Mouse (Mus musculus) hindbrain, embryonic 11.5 days (tissue): ENCODE measurements around the gene Ap1g1. TPM values are rescaled to one million over a fixed set of nuclear protein-coding genes. Genes with fewer than 3 reads are reported as not detected.
"Not testable (repeated sequence)": the region's sequence is repeated elsewhere in the genome, so short reads cannot be mapped to it uniquely, and the experiment has no call there.

Source experiments
- ATAC-seq: fragments of 200-750 bp; cut with Nextera tagmentation; 2 replicates; pipeline ENCODE4 v1.8.0; 2017; ENCODE audit warnings: mild to moderate bottlenecking, moderate TSS enrichment, moderate library complexity; ENCODE audit not compliant: low FRiP score
- DNase-seq: peaks from one replicate; pipeline ENCODE4 v3.0.0-alpha.2; 2015; ENCODE audit warnings: low spot score
- H3K27ac ChIP-seq: fragments of 300-500 bp; sonication (generic); 2 replicates; pipeline ENCODE4 v1.5.1; 2014; ENCODE audit warnings: mild to moderate bottlenecking, low read depth, low read length
- H3K27me3 ChIP-seq: fragments of 300-500 bp; sonication (generic); 2 replicates; pipeline ENCODE4 v1.6.1; 2014; ENCODE audit warnings: mild to moderate bottlenecking, low read length, moderate library complexity, mixed read lengths; ENCODE audit not compliant: control insufficient read depth, insufficient read depth
- H3K36me3 ChIP-seq: fragments of 300-500 bp; sonication (generic); 2 replicates; pipeline ENCODE4 v1.6.1; 2014; ENCODE audit warnings: mild to moderate bottlenecking, low read length, moderate library complexity, mixed read lengths; ENCODE audit not compliant: control insufficient read depth, insufficient read depth
- H3K4me1 ChIP-seq: fragments of 300-500 bp; sonication (generic); replicated peaks from 2 replicates; pipeline ENCODE4 v1.6.1; 2014; ENCODE audit warnings: low read length, mixed read lengths; ENCODE audit not compliant: control insufficient read depth, insufficient read depth
- H3K4me2 ChIP-seq: fragments of 300-500 bp; sonication (generic); replicated peaks from 2 replicates; pipeline ENCODE4 v1.6.1; 2014; ENCODE audit warnings: mild to moderate bottlenecking, low read depth, low read length
- H3K4me3 ChIP-seq: fragments of 300-500 bp; sonication (generic); 2 replicates; pipeline ENCODE4 v1.5.1; 2014; ENCODE audit warnings: low read depth, low read length
- H3K9ac ChIP-seq: fragments of 300-500 bp; sonication (generic); 2 replicates; pipeline ENCODE4 v1.6.1; 2014; ENCODE audit warnings: low read depth, low read length
- H3K9me3 ChIP-seq: fragments of 300-500 bp; sonication (generic); 2 replicates; pipeline ENCODE4 v1.6.1; 2016; ENCODE audit warnings: low read length; ENCODE audit not compliant: control insufficient read depth
- WGBS: fragments of 180-500 bp; shearing (Covaris S2); extraction: QIAGEN DNeasy Blood & Tissue Kit; methylation state at CpG from one replicate; pipeline ENCODE4 v1.1.7; 2014; 5-methylcytosine and 5-hydroxymethylcytosine counted together
- polyA plus RNA-seq: library from polyadenylated mRNA; unstranded; fragments of >200 nt; fragmentation: Nextera tagmentation; extraction: Ambion mirVana; gene quantifications from 2 replicates; pipeline ENCODE4 v1.2.1, GENCODE M21; 2014

The Ap1g1 gene
- polyA plus RNA-seq, 1 experiment from 2014 or later = 33.8 TPM

GRCm38 (mm10) chr8:109864798-109865197, 86.4 kb downstream of the Ap1g1 start:
- no peak for DNase-seq

GRCm38 (mm10) chr8:109865536-109865935, 87.2 kb downstream of the Ap1g1 start:
- Histone ChIP-seq H3K9me3 (no peaks in the 10 kb centered on the region), H3K4me2 (no peak overlapping the region), H3K27me3 (no peaks in the 10 kb centered on the region), H3K4me1 (no peaks in the 10 kb centered on the region), H3K9ac (no peak overlapping the region), H3K27ac (no peak overlapping the region), H3K4me3 (no peak overlapping the region), H3K36me3 (0 out of 2 replicates have a peak, but pooled peaks cover 2% of the 10 kb centered on the region)
- DNase-seq (no peak), ATAC-seq (no peak)
- WGBS = 77% methylated on average over 4 of the region's 4 CpGs

More at GRCm38 (mm10) chr8:109864798-109865197, 86.4 kb downstream of the Ap1g1 start:
- H3K27ac ChIP-seq = no peak overlapping the region
- H3K9ac ChIP-seq = no peak overlapping the region
- no peak overlapping the region for H3K4me2 ChIP-seq
- 0 out of 2 replicates have a peak, but pooled peaks cover 2% of the 10 kb centered on the region for H3K36me3 ChIP-seq
- H3K4me3 ChIP-seq = no peak overlapping the region
- no peaks in the 10 kb centered on the region for H3K9me3 ChIP-seq
- ATAC-seq = no peak
- no peaks in the 10 kb centered on the region for H3K4me1 ChIP-seq
- H3K27me3 ChIP-seq = no peaks in the 10 kb centered on the region
- WGBS = 91% methylated on average over 2 of the region's 2 CpGs

- H3K4me2 ChIP-seq = no peak overlapping the region
- H3K4me3 ChIP-seq = no peak overlapping the region
- ATAC-seq = no peak
- WGBS = 94% methylated on average over 5 of the region's 5 CpGs
- no peak for DNase-seq
- no peak overlapping the region for H3K9ac ChIP-seq
- no peaks in the 10 kb centered on the region for H3K27me3 ChIP-seq
- H3K27ac ChIP-seq = no peak overlapping the region
- 0 out of 2 replicates have a peak, but pooled peaks cover 2% of the 10 kb centered on the region for H3K36me3 ChIP-seq
- H3K9me3 ChIP-seq = no peaks in the 10 kb centered on the region
- H3K4me1 ChIP-seq = no peaks in the 10 kb centered on the region
Measured at GRCm38 (mm10) chr8:109866690-109867089, 88.3 kb downstream of the Ap1g1 start.

- peak within 1 kb of the TSS; percentile 83 for H3K9ac ChIP-seq
- H3K4me1 ChIP-seq = no peaks in the 10 kb centered on the region
- H3K36me3 ChIP-seq = no peaks in the 10 kb centered on the region
- no peaks in the 10 kb centered on the region for H3K9me3 ChIP-seq
- peak within 1 kb of the TSS; percentile 89 for H3K4me3 ChIP-seq
- WGBS = 1% methylated on average over 35 of the region's 42 CpGs
- ATAC-seq (peak; percentile 98), DNase-seq (peak; percentile 96)
- H3K27me3 ChIP-seq = no peaks in the 10 kb centered on the region
- peak within 1 kb of the TSS; percentile 65 for H3K4me2 ChIP-seq
- H3K27ac ChIP-seq = peak within 1 kb of the TSS; percentile 64
Measured at GRCm38 (mm10) chr8:109868003-109868679, 89.8 kb downstream of the Ap1g1 start, which contains the start of gene Phlpp2. Gene Phlpp2, plus strand, starts transcription at chr8:109868542.

GRCm38 (mm10) chr8:109868680-109869361, 90.5 kb downstream of the Ap1g1 start:
- H3K27me3 ChIP-seq = no peaks in the 10 kb centered on the region
- peak; percentile 71 for DNase-seq

GRCm38 (mm10) chr8:109871056-109871455, 92.7 kb downstream of the Ap1g1 start:
- ATAC-seq (no peak), DNase-seq (no peak)
- no peak overlapping the region for H3K4me2 ChIP-seq
- H3K36me3 ChIP-seq = no peaks in the 10 kb centered on the region
- H3K27ac ChIP-seq = no peak overlapping the region
- H3K9me3 ChIP-seq = no peaks in the 10 kb centered on the region
- H3K27me3 ChIP-seq = no peaks in the 10 kb centered on the region
- WGBS = 84% methylated on average over 1 of the region's 1 CpGs
- H3K4me3 ChIP-seq = no peak overlapping the region
- H3K4me1 ChIP-seq = no peaks in the 10 kb centered on the region
- H3K9ac ChIP-seq = no peak overlapping the region

More at GRCm38 (mm10) chr8:109868680-109869361, 90.5 kb downstream of the Ap1g1 start:
- peak overlapping the region; percentile 65 for H3K4me2 ChIP-seq
- under 1% methylated on average over 58 of the region's 78 CpGs for WGBS
- H3K27ac ChIP-seq = peak overlapping the region; percentile 64
- peak overlapping the region; percentile 83 for H3K9ac ChIP-seq
- H3K9me3 ChIP-seq = no peaks in the 10 kb centered on the region
- no peaks in the 10 kb centered on the region for H3K36me3 ChIP-seq
- ATAC-seq = peak; percentile 89
- H3K4me3 ChIP-seq = peak overlapping the region; percentile 89
- no peaks in the 10 kb centered on the region for H3K4me1 ChIP-seq

- not testable (repeated sequence) for H3K36me3 ChIP-seq, DNase-seq, H3K4me2 ChIP-seq, H3K27ac ChIP-seq, H3K4me3 ChIP-seq, H3K9me3 ChIP-seq, H3K27me3 ChIP-seq, H3K4me1 ChIP-seq, ATAC-seq, H3K9ac ChIP-seq
- WGBS = 95% methylated on average over 3 of the region's 3 CpGs
Measured at GRCm38 (mm10) chr8:109873800-109874199, 95.4 kb downstream of the Ap1g1 start.

GRCm38 (mm10) chr8:109880012-109880662, 101.8 kb downstream of the Ap1g1 start:
- DNase-seq (no peak), ATAC-seq (no peak)
- Histone ChIP-seq H3K9ac (no peak overlapping the region), H3K27me3 (no peaks in the 10 kb centered on the region), H3K4me3 (no peak overlapping the region), H3K9me3 (no peaks in the 10 kb centered on the region), H3K36me3 (no peaks in the 10 kb centered on the region), H3K27ac (no peak overlapping the region), H3K4me2 (no peak overlapping the region), H3K4me1 (no peaks in the 10 kb centered on the region)
- 96% methylated on average over 5 of the region's 5 CpGs for WGBS
